Mouse (Mus musculus) liver, adult 2 months (tissue): ENCODE data around the gene Gm27021. TPM values are rescaled to one million over a fixed set of nuclear protein-coding genes. Genes with fewer than 3 reads are reported as not detected.

Source experiments
- DNase-seq: peaks from one replicate; pipeline ENCODE4 v3.0.0-alpha.2; 2011; ENCODE audit warnings: low read depth, low spot score; ENCODE audit errors: extremely low read depth
- H3K27ac ChIP-seq: fragments of 200-500 bp; replicated peaks from 2 replicates; pipeline ENCODE4 v1.5.1; 2012; ENCODE audit warnings: low read depth, mild to moderate bottlenecking, control low read depth, inconsistent platforms, low read length; ENCODE audit not compliant: insufficient read depth
- H3K27me3 ChIP-seq: fragments of 200-500 bp; 2 replicates; pipeline ENCODE4 v1.6.1; 2012; ENCODE audit warnings: mild to moderate bottlenecking, moderate library complexity, low read length, inconsistent platforms; ENCODE audit not compliant: control insufficient read depth, insufficient read depth
- H3K36me3 ChIP-seq: fragments of 200-500 bp; 2 replicates; pipeline ENCODE4 v1.6.1; 2012; ENCODE audit warnings: low read length, inconsistent platforms; ENCODE audit not compliant: control insufficient read depth, insufficient read depth
- H3K4me1 ChIP-seq: fragments of 200-500 bp; 2 replicates; pipeline ENCODE4 v1.6.1; 2011; ENCODE audit warnings: low read length; ENCODE audit not compliant: control insufficient read depth, insufficient read depth
- H3K4me3 ChIP-seq: fragments of 200-500 bp; 2 replicates; pipeline ENCODE4 v1.5.1; 2011; ENCODE audit warnings: low read depth, mild to moderate bottlenecking, control low read depth, low read length, moderate library complexity; ENCODE audit not compliant: insufficient read depth
- H3K79me2 ChIP-seq: fragments of 200-500 bp; 2 replicates; pipeline ENCODE4 v1.6.1; 2012; ENCODE audit warnings: inconsistent platforms, mild to moderate bottlenecking, low read length, moderate library complexity; ENCODE audit not compliant: control insufficient read depth, insufficient read depth
- H3K9ac ChIP-seq: fragments of 200-500 bp; 2 replicates; pipeline ENCODE4 v1.6.1; 2012; ENCODE audit warnings: low read depth, mild to moderate bottlenecking, control low read depth, inconsistent platforms, low read length
- CTCF ChIP-seq: fragments of 200-500 bp; IDR thresholded peaks from 2 replicates; pipeline ENCODE4 v1.5.1; 2011; ENCODE audit warnings: low read depth, low read length, control low read depth
- POLR2A ChIP-seq: fragments of 200-500 bp; IDR thresholded peaks from 2 replicates; pipeline ENCODE4 v1.6.1; 2011; ENCODE audit warnings: low read length, control low read depth; ENCODE audit not compliant: insufficient read depth; ENCODE audit errors: extremely low read depth
- WGBS: fragments of 180-500 bp; shearing (Covaris S2); methylation state at CpG from one replicate; pipeline ENCODE4 v1.1.7; 2018; 5-methylcytosine and 5-hydroxymethylcytosine counted together
- polyA plus RNA-seq: library from polyadenylated mRNA; depleted of rRNA; stranded (reverse); fragments of >200 nt; gene quantifications from 2 replicates; pipeline ENCODE4 v1.2.3, GENCODE M21; 2012
- total RNA-seq: library from RNA; depleted of rRNA; stranded (reverse); fragments of >200 nt; gene quantifications from 2 replicates; pipeline ENCODE4 v1.2.3, GENCODE M21; 2014

Gene Gm27021
- total and polyA plus RNA-seq, 2 experiments, result not detected

- Histone ChIP-seq H3K36me3 (no peaks in the 10 kb centered on the region), H3K9ac (no peak overlapping the region), H3K27me3 (no peaks in the 10 kb centered on the region), H3K27ac (peak overlapping the region; percentile 39), H3K4me1 (peaks cover 8% of the 10 kb centered on the region), H3K79me2 (no peaks in the 10 kb centered on the region), H3K4me3 (no peak overlapping the region)
- DNase-seq, result no peak
- WGBS, result 77% methylated on average over 7 of the region's 7 CpGs
- no peak for TF ChIP-seq CTCF
- no peak for TF ChIP-seq POLR2A
Observed at GRCm38 (mm10) chr8:120698426-120698825, 30.5 kb upstream of the Gm27021 start.

- Histone ChIP-seq H3K79me2 (no peaks in the 10 kb centered on the region), H3K27me3 (no peaks in the 10 kb centered on the region), H3K9ac (no peak overlapping the region), H3K4me1 (peaks cover 8% of the 10 kb centered on the region), H3K27ac (no peak overlapping the region), H3K4me3 (no peak overlapping the region), H3K36me3 (no peaks in the 10 kb centered on the region)
- DNase-seq, result no peak
- TF ChIP-seq CTCF (peak; percentile 42; the same call in 1 of the 2 replicates), POLR2A (no peak)
Observed at GRCm38 (mm10) chr8:120697979-120698272, 30.0 kb upstream of the Gm27021 start.

GRCm38 (mm10) chr8:120697154-120697978 lies 29.5 kb upstream of the Gm27021 start:
- TF ChIP-seq POLR2A (no peak), CTCF (no peak)

GRCm38 (mm10) chr8:120696401-120697153 lies 28.7 kb upstream of the Gm27021 start:
- no peak overlapping the region for H3K9ac ChIP-seq
- H3K4me1 ChIP-seq, result peaks cover 8% of the 10 kb centered on the region
- H3K36me3 ChIP-seq, result no peaks in the 10 kb centered on the region
- 67% methylated on average over 13 of the region's 13 CpGs for WGBS
- H3K27me3 ChIP-seq, result no peaks in the 10 kb centered on the region
- TF ChIP-seq POLR2A (no peak), CTCF (no peak)
- no peaks in the 10 kb centered on the region for H3K79me2 ChIP-seq
- DNase-seq, result no peak
- H3K4me3 ChIP-seq, result no peak overlapping the region
- H3K27ac ChIP-seq, result no peak overlapping the region

More at GRCm38 (mm10) chr8:120697154-120697978, 29.5 kb upstream of the Gm27021 start:
- 70% methylated on average over 17 of the region's 17 CpGs for WGBS
- no peak for DNase-seq
- Histone ChIP-seq H3K27me3 (no peaks in the 10 kb centered on the region), H3K27ac (no peak overlapping the region), H3K4me3 (no peak overlapping the region), H3K9ac (no peak overlapping the region), H3K79me2 (no peaks in the 10 kb centered on the region), H3K36me3 (no peaks in the 10 kb centered on the region), H3K4me1 (peaks cover 8% of the 10 kb centered on the region)

GRCm38 (mm10) chr8:120693861-120694493 lies 26.1 kb upstream of the Gm27021 start:
- TF ChIP-seq CTCF (no peak), POLR2A (no peak)
- Histone ChIP-seq H3K27me3 (no peaks in the 10 kb centered on the region), H3K27ac (no peak overlapping the region), H3K79me2 (no peaks in the 10 kb centered on the region), H3K9ac (no peak overlapping the region), H3K4me1 (0 out of 2 replicates have a peak, but pooled peaks cover 3% of the 10 kb centered on the region), H3K4me3 (no peak overlapping the region), H3K36me3 (no peaks in the 10 kb centered on the region)
- WGBS, result 37% methylated on average over 22 of the region's 22 CpGs
- DNase-seq, result peak; percentile 15

- Histone ChIP-seq H3K27me3 (no peaks in the 10 kb centered on the region), H3K9ac (no peak overlapping the region), H3K27ac (no peak overlapping the region), H3K79me2 (no peaks in the 10 kb centered on the region), H3K4me1 (0 out of 2 replicates have a peak, but pooled peaks cover 3% of the 10 kb centered on the region), H3K36me3 (no peaks in the 10 kb centered on the region), H3K4me3 (no peak overlapping the region)
- TF ChIP-seq POLR2A (no peak), CTCF (no peak)
- DNase-seq, result no peak
- WGBS, result 46% methylated on average over 4 of the region's 4 CpGs
Observed at GRCm38 (mm10) chr8:120692934-120693333, 25.1 kb upstream of the Gm27021 start.
